Mouse (Mus musculus) limb, embryonic 13.5 days (tissue): ENCODE measurements around the gene Dtnb. TPM values are rescaled to one million over a fixed set of nuclear protein-coding genes. Genes with fewer than 3 reads are reported as not detected.

Experiments
- ATAC-seq: fragments of 200-750 bp; cut with Nextera tagmentation; 2 replicates; pipeline ENCODE4 v1.8.0; 2017; ENCODE audit warnings: low read depth, moderate number of reproducible peaks, moderate TSS enrichment; ENCODE audit not compliant: low FRiP score
- H3K27ac ChIP-seq: fragments of 300-500 bp; sonication (generic); 2 replicates; pipeline ENCODE4 v1.5.1; 2015; ENCODE audit warnings: inconsistent platforms, mild to moderate bottlenecking, moderate library complexity
- H3K27me3 ChIP-seq: fragments of 300-500 bp; sonication (generic); 2 replicates; pipeline ENCODE4 v1.6.1; 2015; ENCODE audit warnings: mild to moderate bottlenecking, inconsistent platforms
- H3K36me3 ChIP-seq: fragments of 300-500 bp; sonication (generic); 2 replicates; pipeline ENCODE4 v1.6.1; 2015; ENCODE audit warnings: inconsistent platforms, mild to moderate bottlenecking, moderate library complexity
- H3K4me1 ChIP-seq: fragments of 300-500 bp; sonication (generic); 2 replicates; pipeline ENCODE4 v1.6.1; 2015; ENCODE audit warnings: inconsistent platforms
- H3K4me2 ChIP-seq: fragments of 300-500 bp; sonication (generic); replicated peaks from 2 replicates; pipeline ENCODE4 v1.6.1; 2015; ENCODE audit warnings: inconsistent platforms, mild to moderate bottlenecking, moderate library complexity
- H3K4me3 ChIP-seq: fragments of 300-500 bp; sonication (generic); 2 replicates; pipeline ENCODE4 v1.5.1; 2015; ENCODE audit warnings: moderate library complexity, mild to moderate bottlenecking, inconsistent platforms
- H3K9ac ChIP-seq: fragments of 300-500 bp; sonication (generic); 2 replicates; pipeline ENCODE4 v1.6.1; 2015; ENCODE audit warnings: mild to moderate bottlenecking, inconsistent platforms
- H3K9me3 ChIP-seq: fragments of 300-500 bp; sonication (generic); 2 replicates; pipeline ENCODE4 v1.6.1; 2016; ENCODE audit warnings: inconsistent platforms
- WGBS: fragments of 180-500 bp; shearing (Covaris S2); methylation state at CpG from one replicate; pipeline ENCODE4 v1.1.7; 2015; 5-methylcytosine and 5-hydroxymethylcytosine counted together
- polyA plus RNA-seq: library from polyadenylated mRNA; unstranded; fragments of >200 nt; fragmentation: Nextera tagmentation; extraction: Ambion mirVana; gene quantifications from 2 replicates; pipeline ENCODE4 v1.2.1, GENCODE M21; 2015

Dtnb gene
- polyA plus RNA-seq, 1 experiment from 2014 or later, result 36.9 TPM

DNA sequence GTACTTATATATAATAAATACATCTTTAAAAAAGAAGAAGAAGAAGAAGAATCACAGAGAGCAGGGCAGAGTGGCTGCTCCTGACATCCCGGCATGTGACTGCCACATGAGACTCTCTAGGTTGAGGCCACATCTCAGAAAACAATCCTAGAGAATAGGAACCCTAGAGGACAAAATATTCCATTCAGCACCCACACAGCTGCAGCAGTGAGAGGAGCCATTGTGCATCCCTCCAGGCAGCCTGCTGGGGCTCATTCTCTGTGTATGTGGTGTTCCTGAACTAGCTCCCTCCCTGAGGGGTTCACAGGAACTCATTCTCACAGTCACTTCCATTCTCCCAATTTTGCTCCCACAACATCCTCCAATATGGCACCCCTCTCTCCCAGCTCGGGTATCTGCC lies 198.4 kb downstream of the Dtnb start:
- Histone ChIP-seq H3K27me3 (no peaks in the 10 kb centered on the region), H3K9ac (no peak overlapping the region), H3K36me3 (peaks cover 25% of the 10 kb centered on the region), H3K27ac (no peak overlapping the region), H3K4me1 (no peaks in the 10 kb centered on the region), H3K4me2 (no peak overlapping the region), H3K4me3 (no peak overlapping the region), H3K9me3 (no peaks in the 10 kb centered on the region)
- WGBS, result 78% methylated on average over 2 of the region's 2 CpGs
- ATAC-seq, result no peak

DNA sequence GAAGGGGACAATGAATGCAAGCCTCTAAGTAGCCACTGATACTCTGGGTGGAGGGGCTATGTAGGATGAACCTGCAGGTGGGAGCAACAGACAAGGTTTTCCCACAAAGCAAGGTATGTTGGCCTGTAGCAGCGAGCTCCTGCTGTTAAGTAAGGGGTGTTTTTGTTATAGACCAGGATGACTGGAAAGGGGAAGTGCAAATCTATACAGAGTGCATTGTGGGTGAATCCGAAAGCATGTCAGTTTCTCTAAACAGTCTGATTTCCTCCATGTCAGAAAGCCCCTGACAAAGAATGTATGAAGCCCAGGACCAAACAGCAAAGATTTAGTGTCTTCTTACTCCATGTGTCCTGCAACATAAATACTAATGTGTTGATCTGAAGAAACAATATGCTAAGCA lies 198.9 kb downstream of the Dtnb start:
- no peak overlapping the region for H3K4me2 ChIP-seq
- H3K4me1 ChIP-seq, result no peaks in the 10 kb centered on the region
- no peaks in the 10 kb centered on the region for H3K9me3 ChIP-seq
- no peak overlapping the region for H3K4me3 ChIP-seq
- H3K27ac ChIP-seq, result no peak overlapping the region
- H3K9ac ChIP-seq, result no peak overlapping the region
- WGBS, result 91% methylated on average over 2 of the region's 2 CpGs
- ATAC-seq, result no peak
- H3K27me3 ChIP-seq, result no peaks in the 10 kb centered on the region
- peaks cover 31% of the 10 kb centered on the region for H3K36me3 ChIP-seq

DNA sequence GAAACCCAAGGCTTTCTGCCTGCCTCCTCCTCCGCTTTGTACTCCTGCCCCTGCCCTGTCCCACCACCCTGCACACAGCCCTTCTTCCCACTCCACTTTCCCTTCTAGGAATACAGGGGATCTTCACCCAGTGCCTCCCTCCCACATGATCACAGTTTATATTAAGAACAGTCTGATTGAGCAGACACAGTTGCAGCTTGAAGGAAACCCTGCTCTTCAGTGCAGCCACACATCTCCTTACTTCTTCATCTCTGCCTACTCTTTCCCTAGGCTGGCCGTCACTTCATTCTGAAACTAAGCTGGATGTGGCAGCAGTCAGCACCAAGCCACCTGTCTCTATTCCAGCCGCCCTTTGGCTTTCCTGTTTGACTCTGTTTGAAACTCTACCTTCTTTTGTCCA lies 201.5 kb downstream of the Dtnb start:
- H3K4me3 ChIP-seq, result no peak overlapping the region
- no peak overlapping the region for H3K9ac ChIP-seq
- no peaks in the 10 kb centered on the region for H3K9me3 ChIP-seq
- no peak overlapping the region for H3K4me2 ChIP-seq
- H3K36me3 ChIP-seq, result peaks cover 32% of the 10 kb centered on the region
- no peak for ATAC-seq
- 87% methylated on average over 3 of the region's 3 CpGs for WGBS
- H3K27ac ChIP-seq, result no peak overlapping the region
- H3K27me3 ChIP-seq, result no peaks in the 10 kb centered on the region
- H3K4me1 ChIP-seq, result no peaks in the 10 kb centered on the region

DNA sequence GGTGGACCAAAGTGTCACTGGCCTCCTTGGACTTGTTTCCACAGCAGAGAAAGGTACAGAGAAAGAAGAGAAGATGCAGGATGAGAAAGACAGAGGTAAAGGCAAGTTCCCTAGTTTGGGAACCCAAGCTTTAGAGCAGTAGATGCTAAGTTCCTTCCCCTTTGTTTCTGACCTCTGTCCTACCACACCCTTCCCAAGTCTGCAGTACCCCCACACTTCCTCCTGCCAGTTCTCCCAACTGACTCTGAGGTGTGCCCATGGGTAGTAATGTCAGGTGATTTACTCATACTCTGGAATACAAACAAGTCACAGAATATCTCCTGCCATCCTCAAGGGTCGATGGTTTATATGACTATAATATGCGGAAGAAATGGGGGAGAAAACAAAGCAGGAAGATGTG lies 203.8 kb downstream of the Dtnb start:
- Histone ChIP-seq H3K36me3 (peaks cover 32% of the 10 kb centered on the region), H3K9me3 (no peaks in the 10 kb centered on the region), H3K27ac (no peak overlapping the region), H3K9ac (no peak overlapping the region), H3K4me2 (no peak overlapping the region), H3K4me3 (no peak overlapping the region), H3K4me1 (peaks cover 18% of the 10 kb centered on the region), H3K27me3 (no peaks in the 10 kb centered on the region)
- WGBS, result 92% methylated on average over 2 of the region's 2 CpGs
- no peak for ATAC-seq

DNA sequence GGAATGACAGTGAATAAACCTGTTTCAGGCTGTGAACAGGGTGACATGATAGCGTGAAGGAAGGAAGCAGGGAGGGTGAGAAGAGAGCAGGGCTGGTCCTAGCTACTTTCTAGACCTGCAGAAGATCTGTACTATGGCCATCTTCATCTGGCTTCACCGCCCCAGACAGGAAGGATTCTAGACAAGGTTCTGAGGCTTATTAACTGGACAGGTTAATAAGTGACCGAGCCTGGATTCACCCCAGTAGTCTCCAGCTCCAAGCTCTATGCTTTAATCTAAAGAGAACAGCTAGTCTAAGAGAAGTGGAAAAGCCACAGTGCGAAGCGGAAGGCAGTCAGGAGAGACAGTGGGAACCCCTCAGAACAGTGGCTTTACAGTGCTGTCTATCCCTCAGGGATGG lies 205.5 kb downstream of the Dtnb start:
- H3K36me3 ChIP-seq, result peaks cover 29% of the 10 kb centered on the region
- no peaks in the 10 kb centered on the region for H3K27me3 ChIP-seq
- no peaks in the 10 kb centered on the region for H3K9me3 ChIP-seq
- WGBS, result 89% methylated on average over 5 of the region's 5 CpGs
- peaks cover 30% of the 10 kb centered on the region for H3K4me1 ChIP-seq
- no peak overlapping the region for H3K27ac ChIP-seq
- H3K9ac ChIP-seq, result no peak overlapping the region
- no peak overlapping the region for H3K4me2 ChIP-seq
- ATAC-seq, result no peak
- H3K4me3 ChIP-seq, result no peak overlapping the region

DNA sequence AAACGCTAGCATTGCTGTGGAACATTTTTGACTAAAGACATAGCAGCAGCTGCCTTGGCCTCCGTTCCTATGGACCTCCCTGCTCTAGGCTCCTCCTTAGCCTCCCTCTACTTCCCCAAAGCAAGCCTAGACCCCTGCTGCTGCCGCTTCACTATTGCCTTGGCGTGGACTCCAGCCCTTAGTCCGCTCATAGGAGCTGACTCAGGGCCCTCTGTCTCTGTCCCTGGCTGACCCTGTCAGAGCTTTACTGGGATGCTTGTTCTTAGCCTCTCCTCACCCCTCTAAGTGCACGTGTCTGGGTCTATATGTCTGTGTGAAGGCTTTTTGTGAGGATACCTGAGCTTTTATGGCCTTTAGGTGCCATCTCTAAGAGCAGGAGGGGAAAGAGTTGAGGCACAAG lies 206.1 kb downstream of the Dtnb start:
- H3K4me3 ChIP-seq, result no peak overlapping the region
- no peak overlapping the region for H3K4me2 ChIP-seq
- peaks cover 23% of the 10 kb centered on the region for H3K36me3 ChIP-seq
- no peak overlapping the region for H3K27ac ChIP-seq
- H3K27me3 ChIP-seq, result no peaks in the 10 kb centered on the region
- H3K9ac ChIP-seq, result no peak overlapping the region
- peaks cover 36% of the 10 kb centered on the region for H3K4me1 ChIP-seq
- no peaks in the 10 kb centered on the region for H3K9me3 ChIP-seq
- ATAC-seq, result no peak
- WGBS, result 82% methylated on average over 6 of the region's 6 CpGs

DNA sequence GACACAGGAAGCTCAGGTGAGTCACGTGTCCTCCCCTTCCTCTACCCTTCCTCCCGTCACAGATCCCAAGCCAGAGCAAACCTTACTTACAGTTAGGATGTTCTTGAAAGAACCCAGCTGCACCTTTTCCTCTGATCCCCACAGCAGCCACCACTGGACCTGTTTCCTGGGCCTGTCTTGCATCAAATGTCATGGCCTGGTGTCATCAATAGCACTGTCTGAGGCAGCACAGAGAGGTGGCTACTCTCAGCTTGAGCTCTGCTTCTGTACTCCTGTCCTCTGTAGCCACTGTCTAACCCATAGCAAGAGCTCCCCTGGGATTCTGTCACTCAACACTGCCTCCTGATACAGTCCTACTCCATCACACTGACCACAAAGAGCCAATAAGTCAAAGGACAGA lies 207.5 kb downstream of the Dtnb start:
- no peak overlapping the region for H3K27ac ChIP-seq
- H3K27me3 ChIP-seq, result no peaks in the 10 kb centered on the region
- H3K4me2 ChIP-seq, result no peak overlapping the region
- no peak for ATAC-seq
- peaks cover 10% of the 10 kb centered on the region for H3K36me3 ChIP-seq
- no peak overlapping the region for H3K4me3 ChIP-seq
- WGBS, result 62% methylated on average over 2 of the region's 2 CpGs
- H3K9me3 ChIP-seq, result no peaks in the 10 kb centered on the region
- peaks cover 46% of the 10 kb centered on the region for H3K4me1 ChIP-seq
- no peak overlapping the region for H3K9ac ChIP-seq

DNA sequence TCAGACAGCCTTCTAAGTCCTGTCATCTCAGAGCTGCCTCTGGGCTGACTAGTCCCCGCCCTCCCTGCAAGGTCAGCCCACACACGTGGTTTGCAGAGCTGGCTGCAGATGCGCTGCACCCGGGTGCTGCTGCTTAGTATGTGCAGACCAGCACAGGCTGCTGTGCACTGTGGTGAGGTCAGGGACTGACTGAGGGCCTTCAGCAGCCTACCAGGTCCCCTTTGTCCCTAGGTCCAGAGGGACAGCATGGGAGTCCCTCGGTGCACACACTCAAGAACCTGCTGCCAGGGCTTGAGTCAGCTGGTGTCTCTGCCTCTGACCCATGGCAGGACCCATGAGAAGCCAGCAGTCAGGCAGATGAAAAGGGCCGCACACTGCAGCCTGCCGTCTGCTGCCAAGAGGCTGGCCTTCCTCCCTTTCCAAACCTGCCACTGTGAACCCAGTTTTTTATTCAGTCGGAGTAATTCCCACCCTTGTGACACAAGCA lies 208.3 kb downstream of the Dtnb start:
- H3K36me3 ChIP-seq, result peaks cover 8% of the 10 kb centered on the region
- no peak overlapping the region for H3K4me3 ChIP-seq
- peak overlapping the region; percentile 88 for H3K27ac ChIP-seq
- ATAC-seq, result peak; percentile 37
- H3K9ac ChIP-seq, result peak overlapping the region; percentile 43
- WGBS, result 12% methylated on average over 8 of the region's 8 CpGs
- no peaks in the 10 kb centered on the region for H3K27me3 ChIP-seq
- peak overlapping the region; percentile 30; the same call in 1 of the 2 replicates for H3K4me2 ChIP-seq
- no peaks in the 10 kb centered on the region for H3K9me3 ChIP-seq
- H3K4me1 ChIP-seq, result peaks cover 52% of the 10 kb centered on the region

DNA sequence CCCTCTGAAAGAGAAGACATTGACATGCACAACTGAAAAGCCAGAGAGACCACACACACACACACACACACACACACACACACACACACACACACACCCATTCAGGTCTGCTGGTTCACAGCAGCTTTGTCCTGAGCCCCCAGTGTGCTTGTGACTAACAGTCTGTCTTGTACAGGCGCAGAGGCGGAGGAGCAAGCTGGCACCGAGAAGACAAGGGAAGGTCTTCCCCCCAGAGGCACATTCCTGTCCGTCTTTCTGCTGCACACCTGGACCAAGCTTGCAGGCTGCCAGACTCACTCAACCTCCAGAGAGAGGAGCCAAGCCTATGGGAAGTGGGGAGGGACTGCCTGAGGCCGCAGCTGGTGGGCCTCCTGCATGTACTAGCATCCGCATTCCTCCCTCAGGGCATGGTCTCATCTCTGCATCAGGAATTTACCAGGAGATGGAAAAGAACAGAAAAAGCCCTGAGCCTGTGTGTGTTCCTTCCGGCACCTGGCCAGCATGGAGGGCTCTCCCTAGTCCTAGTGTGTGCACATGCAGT lies 208.8 kb downstream of the Dtnb start:
- peaks cover 2% of the 10 kb centered on the region for H3K36me3 ChIP-seq
- H3K9ac ChIP-seq, result 0 out of 2 replicates have a peak overlapping the region, but pooled peaks have one; percentile 39
- H3K4me1 ChIP-seq, result peaks cover 52% of the 10 kb centered on the region
- H3K4me2 ChIP-seq, result peak overlapping the region; percentile 30
- peak overlapping the region; percentile 88 for H3K27ac ChIP-seq
- no peak overlapping the region for H3K4me3 ChIP-seq
- 25% methylated on average over 7 of the region's 7 CpGs for WGBS
- peak; percentile 73 for ATAC-seq
- H3K27me3 ChIP-seq, result no peaks in the 10 kb centered on the region
- no peaks in the 10 kb centered on the region for H3K9me3 ChIP-seq

DNA sequence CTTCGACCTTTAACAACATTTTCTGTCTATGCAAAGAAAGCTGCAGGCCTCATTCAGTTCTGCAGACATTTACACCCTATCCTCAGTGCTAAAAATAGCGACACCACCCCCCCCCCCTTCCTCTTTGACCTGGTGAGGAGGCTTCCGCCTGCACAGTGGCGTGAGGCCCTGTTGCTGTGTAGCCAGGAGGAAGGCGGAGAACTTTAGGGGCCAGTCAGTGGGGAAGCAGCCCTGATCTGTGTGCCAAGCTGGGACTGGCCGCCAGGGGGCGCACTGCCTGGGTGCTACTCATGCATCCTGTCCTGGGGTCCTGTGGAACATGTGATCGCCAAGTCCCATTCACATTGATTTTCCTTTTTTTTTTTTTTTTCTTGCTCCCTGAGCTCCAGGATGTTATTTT lies 209.3 kb downstream of the Dtnb start:
- Histone ChIP-seq H3K36me3 (no peaks in the 10 kb centered on the region; the same call in 1 of the 2 replicates), H3K27ac (peak overlapping the region; percentile 88), H3K27me3 (no peaks in the 10 kb centered on the region), H3K4me1 (peaks cover 52% of the 10 kb centered on the region), H3K9me3 (no peaks in the 10 kb centered on the region), H3K4me3 (no peak overlapping the region), H3K4me2 (peak overlapping the region; percentile 30), H3K9ac (no peak overlapping the region)
- ATAC-seq, result peak; percentile 85
- 3% methylated on average over 8 of the region's 8 CpGs for WGBS

DNA sequence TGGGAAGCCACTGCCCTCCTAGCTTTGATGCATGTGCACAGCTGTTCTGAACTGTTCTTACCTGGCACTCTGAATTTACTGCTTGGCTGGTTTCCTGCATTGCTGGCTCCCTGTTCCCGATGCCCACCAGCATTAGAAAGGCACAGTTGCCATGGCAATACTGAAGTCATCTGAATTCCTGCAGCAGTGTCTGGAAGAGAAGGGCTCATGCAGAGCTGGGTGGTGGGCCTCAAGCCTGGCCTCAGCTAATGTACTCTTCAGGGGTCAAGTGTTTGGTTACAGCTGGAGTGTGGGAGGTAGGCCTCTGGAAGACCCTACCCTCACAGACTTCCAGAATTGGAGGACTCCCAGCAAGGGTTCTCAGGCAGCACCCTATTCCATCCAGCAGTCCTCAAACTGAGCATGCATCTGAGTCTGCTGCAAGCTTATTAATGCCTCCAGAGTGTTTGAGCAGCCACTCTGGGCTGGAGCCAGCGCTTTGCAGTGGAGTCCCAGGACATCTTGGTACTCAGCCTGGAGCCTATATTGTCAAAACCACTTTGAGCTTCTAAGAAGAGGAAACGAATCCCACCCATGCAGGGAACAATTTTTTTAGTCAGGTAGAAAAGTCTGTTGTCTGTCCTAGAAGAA lies 211.1 kb downstream of the Dtnb start:
- Histone ChIP-seq H3K9me3 (no peaks in the 10 kb centered on the region), H3K9ac (no peak overlapping the region; the same call in 1 of the 2 replicates), H3K4me1 (peaks cover 69% of the 10 kb centered on the region), H3K27ac (0 out of 2 replicates have a peak overlapping the region, but pooled peaks have one; percentile 34), H3K27me3 (no peaks in the 10 kb centered on the region), H3K36me3 (no peaks in the 10 kb centered on the region), H3K4me2 (no peak overlapping the region), H3K4me3 (no peak overlapping the region)
- no peak for ATAC-seq
- 53% methylated on average over 3 of the region's 3 CpGs for WGBS

DNA sequence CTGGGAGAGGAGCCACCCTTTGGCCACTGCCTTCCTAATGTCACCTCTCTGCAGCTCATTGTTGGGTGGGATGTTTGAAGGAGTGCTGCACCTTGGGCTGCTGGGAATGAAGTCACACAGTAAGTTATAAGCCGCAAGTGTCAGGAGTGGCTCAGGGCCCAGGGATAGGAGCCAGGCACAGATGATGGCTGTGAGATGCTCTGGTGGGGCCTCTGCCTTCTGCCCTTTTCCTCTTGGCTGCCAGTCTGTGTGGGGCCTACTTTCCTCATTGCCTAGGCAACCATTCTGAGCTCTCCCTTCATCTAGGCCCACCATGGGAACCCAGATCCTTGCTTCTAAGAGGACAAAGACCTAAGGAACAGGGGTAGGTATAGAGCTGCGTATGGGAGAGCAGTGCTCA lies 212.1 kb downstream of the Dtnb start:
- Histone ChIP-seq H3K4me2 (no peak overlapping the region), H3K27ac (no peak overlapping the region), H3K36me3 (no peaks in the 10 kb centered on the region), H3K4me1 (peaks cover 79% of the 10 kb centered on the region), H3K9me3 (no peaks in the 10 kb centered on the region), H3K9ac (no peak overlapping the region), H3K27me3 (no peaks in the 10 kb centered on the region), H3K4me3 (no peak overlapping the region)
- WGBS, result 89% methylated on average over 2 of the region's 2 CpGs
- ATAC-seq, result no peak

DNA sequence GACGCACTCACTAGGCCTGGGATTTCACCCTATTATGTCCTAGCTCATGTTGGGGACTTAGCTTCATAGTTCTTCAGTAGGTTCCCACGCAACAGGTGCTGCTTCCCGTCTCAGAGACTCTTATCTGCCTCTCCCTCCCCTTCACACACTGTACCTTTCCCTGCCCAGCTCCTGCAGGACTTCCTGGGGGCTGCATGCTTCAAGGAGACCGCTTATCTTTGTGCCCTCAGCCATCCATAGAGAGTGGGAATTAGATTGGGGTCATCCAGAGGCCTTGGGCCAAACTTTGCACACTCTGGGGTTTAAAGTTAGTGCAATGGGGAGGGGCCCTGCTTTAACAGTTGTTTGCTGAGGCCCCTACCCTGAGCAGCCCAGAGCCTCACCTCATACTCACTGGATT lies 212.5 kb downstream of the Dtnb start:
- no peaks in the 10 kb centered on the region for H3K27me3 ChIP-seq
- H3K27ac ChIP-seq, result no peak overlapping the region
- ATAC-seq, result no peak
- peaks cover 79% of the 10 kb centered on the region for H3K4me1 ChIP-seq
- H3K9ac ChIP-seq, result peak overlapping the region; percentile 31; the same call in 1 of the 2 replicates
- no peak overlapping the region for H3K4me2 ChIP-seq
- H3K9me3 ChIP-seq, result no peaks in the 10 kb centered on the region
- 72% methylated on average over 4 of the region's 4 CpGs for WGBS
- no peak overlapping the region for H3K4me3 ChIP-seq
- no peaks in the 10 kb centered on the region for H3K36me3 ChIP-seq
